Mouse (Mus musculus) limb, embryonic 13.5 days (tissue): Measurements from ENCODE around the gene Cdc42bpg. TPM values are rescaled to one million over a fixed set of nuclear protein-coding genes. Genes with fewer than 3 reads are reported as not detected.
A peak's percentile ranks its signal among the peaks of the same experiment; 100 is the strongest.

Source experiments
- ATAC-seq: fragments of 200-750 bp; cut with Nextera tagmentation; 2 replicates; pipeline ENCODE4 v1.8.0; 2017; ENCODE audit warnings: low read depth, moderate number of reproducible peaks, moderate TSS enrichment; ENCODE audit not compliant: low FRiP score
- H3K27ac ChIP-seq: fragments of 300-500 bp; sonication (generic); 2 replicates; pipeline ENCODE4 v1.5.1; 2015; ENCODE audit warnings: inconsistent platforms, mild to moderate bottlenecking, moderate library complexity
- H3K27me3 ChIP-seq: fragments of 300-500 bp; sonication (generic); 2 replicates; pipeline ENCODE4 v1.6.1; 2015; ENCODE audit warnings: mild to moderate bottlenecking, inconsistent platforms
- H3K36me3 ChIP-seq: fragments of 300-500 bp; sonication (generic); 2 replicates; pipeline ENCODE4 v1.6.1; 2015; ENCODE audit warnings: inconsistent platforms, mild to moderate bottlenecking, moderate library complexity
- H3K4me1 ChIP-seq: fragments of 300-500 bp; sonication (generic); 2 replicates; pipeline ENCODE4 v1.6.1; 2015; ENCODE audit warnings: inconsistent platforms
- H3K4me2 ChIP-seq: fragments of 300-500 bp; sonication (generic); replicated peaks from 2 replicates; pipeline ENCODE4 v1.6.1; 2015; ENCODE audit warnings: inconsistent platforms, mild to moderate bottlenecking, moderate library complexity
- H3K4me3 ChIP-seq: fragments of 300-500 bp; sonication (generic); 2 replicates; pipeline ENCODE4 v1.5.1; 2015; ENCODE audit warnings: moderate library complexity, mild to moderate bottlenecking, inconsistent platforms
- H3K9ac ChIP-seq: fragments of 300-500 bp; sonication (generic); 2 replicates; pipeline ENCODE4 v1.6.1; 2015; ENCODE audit warnings: mild to moderate bottlenecking, inconsistent platforms
- H3K9me3 ChIP-seq: fragments of 300-500 bp; sonication (generic); 2 replicates; pipeline ENCODE4 v1.6.1; 2016; ENCODE audit warnings: inconsistent platforms
- whole genome bisulfite sequencing: fragments of 180-500 bp; shearing (Covaris S2); methylation state at CpG from one replicate; pipeline ENCODE4 v1.1.7; 2015; 5-methylcytosine and 5-hydroxymethylcytosine counted together
- polyA plus RNA-seq: library from polyadenylated mRNA; unstranded; fragments of >200 nt; fragmentation: Nextera tagmentation; extraction: Ambion mirVana; gene quantifications from 2 replicates; pipeline ENCODE4 v1.2.1, GENCODE M21; 2015

Gene Cdc42bpg
- polyA plus RNA-seq, 1 experiment from 2014 or later = 0.70 TPM

GRCm38 (mm10) chr19:6321786-6322621 is 15.7 kb downstream of the Cdc42bpg start:
- H3K27ac ChIP-seq = no peak overlapping the region; the same call in 1 of the 2 replicates
- no peak for ATAC-seq
- H3K4me2 ChIP-seq = 0 out of 2 replicates have a peak overlapping the region, but pooled peaks have one; percentile 4
- no peak overlapping the region for H3K9ac ChIP-seq
- H3K36me3 ChIP-seq = peaks cover 79% of the 10 kb centered on the region
- H3K4me1 ChIP-seq = no peaks in the 10 kb centered on the region
- H3K4me3 ChIP-seq = no peak overlapping the region
- H3K27me3 ChIP-seq = no peaks in the 10 kb centered on the region
- 74% methylated on average over 33 of the region's 33 CpGs for WGBS
- no peaks in the 10 kb centered on the region for H3K9me3 ChIP-seq

GRCm38 (mm10) chr19:6324751-6325150 is 18.5 kb downstream of the Cdc42bpg start:
- Histone ChIP-seq H3K9me3 (no peaks in the 10 kb centered on the region), H3K4me1 (no peaks in the 10 kb centered on the region), H3K9ac (no peak overlapping the region), H3K27ac (no peak overlapping the region), H3K36me3 (peaks cover 51% of the 10 kb centered on the region), H3K4me2 (no peak overlapping the region), H3K27me3 (no peaks in the 10 kb centered on the region), H3K4me3 (no peak overlapping the region)
- no peak for ATAC-seq
- WGBS = 85% methylated on average over 9 of the region's 9 CpGs

- Histone ChIP-seq H3K9ac (peak overlapping the region; percentile 48; the same call in 1 of the 2 replicates), H3K4me3 (no peak overlapping the region), H3K9me3 (no peaks in the 10 kb centered on the region), H3K27me3 (no peaks in the 10 kb centered on the region), H3K4me1 (peaks cover 18% of the 10 kb centered on the region), H3K27ac (peak overlapping the region; percentile 33; the same call in 1 of the 2 replicates), H3K4me2 (peak overlapping the region; percentile 44), H3K36me3 (0 out of 2 replicates have a peak, but pooled peaks cover 1% of the 10 kb centered on the region)
- WGBS = 61% methylated on average over 5 of the region's 5 CpGs
- no peak for ATAC-seq
Measured at GRCm38 (mm10) chr19:6331178-6331577, 24.9 kb downstream of the Cdc42bpg start.

GRCm38 (mm10) chr19:6331719-6332516 is 25.7 kb downstream of the Cdc42bpg start:
- Histone ChIP-seq H3K4me3 (no peak overlapping the region), H3K9ac (0 out of 2 replicates have a peak overlapping the region, but pooled peaks have one; percentile 48), H3K4me2 (peak overlapping the region; percentile 44), H3K27ac (no peak overlapping the region), H3K36me3 (peaks cover 3% of the 10 kb centered on the region), H3K27me3 (no peaks in the 10 kb centered on the region), H3K4me1 (peaks cover 25% of the 10 kb centered on the region), H3K9me3 (no peaks in the 10 kb centered on the region)
- ATAC-seq = no peak
- WGBS = 28% methylated on average over 13 of the region's 13 CpGs

GRCm38 (mm10) chr19:6333761-6334595 is 27.7 kb downstream of the Cdc42bpg start:
- H3K27me3 ChIP-seq = no peaks in the 10 kb centered on the region
- no peaks in the 10 kb centered on the region for H3K9me3 ChIP-seq
- H3K4me1 ChIP-seq = peaks cover 30% of the 10 kb centered on the region
- 59% methylated on average over 9 of the region's 9 CpGs for WGBS
- H3K4me3 ChIP-seq = peak overlapping the region; percentile 86
- peak overlapping the region; percentile 81 for H3K27ac ChIP-seq
- no peak for ATAC-seq
- peak overlapping the region; percentile 96 for H3K4me2 ChIP-seq
- peak overlapping the region; percentile 93 for H3K9ac ChIP-seq
- H3K36me3 ChIP-seq = peaks cover 24% of the 10 kb centered on the region

- Histone ChIP-seq H3K9me3 (no peaks in the 10 kb centered on the region), H3K4me3 (peak within 1 kb of the TSS; percentile 86), H3K4me1 (peaks cover 30% of the 10 kb centered on the region), H3K4me2 (peak within 1 kb of the TSS; percentile 96), H3K36me3 (peaks cover 33% of the 10 kb centered on the region), H3K9ac (peak within 1 kb of the TSS; percentile 93), H3K27ac (peak within 1 kb of the TSS; percentile 82), H3K27me3 (no peaks in the 10 kb centered on the region)
- ATAC-seq = peak; percentile 97
- WGBS = under 1% methylated on average over 43 of the region's 43 CpGs
Measured at GRCm38 (mm10) chr19:6334673-6335457, 28.6 kb downstream of the Cdc42bpg start, which contains the start of gene Men1. Gene Men1, plus strand, starts transcription at chr19:6334979.

GRCm38 (mm10) chr19:6335458-6335827 is 29.2 kb downstream of the Cdc42bpg start:
- Histone ChIP-seq H3K36me3 (peaks cover 39% of the 10 kb centered on the region), H3K9ac (peak overlapping the region; percentile 93), H3K27me3 (no peaks in the 10 kb centered on the region), H3K4me2 (peak overlapping the region; percentile 96), H3K27ac (peak overlapping the region; percentile 82), H3K4me3 (peak overlapping the region; percentile 86), H3K4me1 (peaks cover 34% of the 10 kb centered on the region), H3K9me3 (no peaks in the 10 kb centered on the region)
- WGBS = under 1% methylated on average over 25 of the region's 25 CpGs
- ATAC-seq = no peak

- H3K4me1 ChIP-seq = peaks cover 38% of the 10 kb centered on the region
- H3K4me3 ChIP-seq = peak overlapping the region; percentile 86
- H3K9me3 ChIP-seq = no peaks in the 10 kb centered on the region
- H3K36me3 ChIP-seq = peaks cover 39% of the 10 kb centered on the region
- no peak for ATAC-seq
- H3K4me2 ChIP-seq = peak overlapping the region; percentile 96
- no peaks in the 10 kb centered on the region for H3K27me3 ChIP-seq
- no peak overlapping the region; the same call in 1 of the 2 replicates for H3K27ac ChIP-seq
- peak overlapping the region; percentile 93 for H3K9ac ChIP-seq
- WGBS = 92% methylated on average over 10 of the region's 10 CpGs
Measured at GRCm38 (mm10) chr19:6336920-6337319, 30.7 kb downstream of the Cdc42bpg start.

GRCm38 (mm10) chr19:6338171-6338570 is 31.9 kb downstream of the Cdc42bpg start:
- no peak for ATAC-seq
- H3K36me3 ChIP-seq = peaks cover 46% of the 10 kb centered on the region
- H3K27ac ChIP-seq = no peak overlapping the region
- H3K27me3 ChIP-seq = no peaks in the 10 kb centered on the region
- H3K9ac ChIP-seq = peak overlapping the region; percentile 19; the same call in 1 of the 2 replicates
- H3K4me3 ChIP-seq = no peak overlapping the region
- no peaks in the 10 kb centered on the region for H3K9me3 ChIP-seq
- no peak overlapping the region for H3K4me2 ChIP-seq
- peaks cover 42% of the 10 kb centered on the region for H3K4me1 ChIP-seq
- 98% methylated on average over 7 of the region's 7 CpGs for WGBS

- no peak overlapping the region for H3K4me3 ChIP-seq
- H3K9ac ChIP-seq = no peak overlapping the region
- no peaks in the 10 kb centered on the region for H3K9me3 ChIP-seq
- H3K27me3 ChIP-seq = no peaks in the 10 kb centered on the region
- H3K4me1 ChIP-seq = peaks cover 42% of the 10 kb centered on the region
- peaks cover 50% of the 10 kb centered on the region for H3K36me3 ChIP-seq
- no peak overlapping the region for H3K4me2 ChIP-seq
- H3K27ac ChIP-seq = no peak overlapping the region
- WGBS = 91% methylated on average over 11 of the region's 11 CpGs
- no peak for ATAC-seq
Measured at GRCm38 (mm10) chr19:6338716-6339115, 32.5 kb downstream of the Cdc42bpg start.

- WGBS = 89% methylated on average over 6 of the region's 6 CpGs
- Histone ChIP-seq H3K9me3 (no peaks in the 10 kb centered on the region), H3K36me3 (peaks cover 55% of the 10 kb centered on the region), H3K4me2 (no peak overlapping the region), H3K27ac (no peak overlapping the region), H3K9ac (no peak overlapping the region), H3K4me1 (peaks cover 39% of the 10 kb centered on the region), H3K4me3 (no peak overlapping the region), H3K27me3 (no peaks in the 10 kb centered on the region)
- no peak for ATAC-seq
Measured at GRCm38 (mm10) chr19:6339191-6339590, 32.9 kb downstream of the Cdc42bpg start.
